Mouse (Mus musculus): ENCODE measurements around the gene Irx5. TPM values are rescaled to one million over a fixed set of nuclear protein-coding genes. Genes with fewer than 3 reads are reported as not detected.

The Irx5 gene
- total and polyA plus RNA-seq, 2 experiments from 2014 or later: 14.1 to 30.5 TPM

DNA sequence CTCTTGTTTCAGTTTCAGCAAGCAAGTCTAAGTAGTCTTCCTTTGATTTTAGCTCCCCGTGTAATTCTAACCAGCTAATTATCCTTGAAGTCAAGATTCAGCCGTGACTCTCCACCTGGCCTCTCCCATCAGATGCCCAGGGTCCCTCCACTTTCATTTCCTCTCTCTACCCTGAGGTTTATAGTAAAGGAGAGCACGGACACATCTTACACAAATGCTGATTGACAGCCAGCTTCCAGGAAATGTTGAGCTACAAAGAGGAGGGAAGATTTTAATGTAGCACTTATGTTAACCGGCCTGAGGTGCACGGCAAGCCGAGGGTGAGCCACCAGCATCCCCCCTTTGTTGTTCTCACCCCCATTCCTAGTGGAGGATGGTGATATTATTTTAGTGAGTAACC lies 4.0 kb upstream of the Irx5 start:
- 17% methylated on average over 6 of the region's 6 CpGs for WGBS
- Histone ChIP-seq H3K27ac (ENCODE audit: low read depth, low read length) (no peak overlapping the region), H3K27me3 (ENCODE audit: insufficient read depth, low read length) (no peaks in the 10 kb centered on the region; the same call in none of the 2 replicates), H3K9me3 (ENCODE audit: low read length) (no peaks in the 10 kb centered on the region), H3K9ac (replicated peaks; ENCODE audit: low read length, poor library complexity, severe bottlenecking) (0 out of 2 replicates have a peak overlapping the region, but pooled peaks have one; percentile 20), H3K4me3 (ENCODE audit: low read depth, low read length) (peak overlapping the region; percentile 66), H3K4me2 (ENCODE audit: low read depth, low read length, poor library complexity, severe bottlenecking) (peak overlapping the region; percentile 71), H3K4me1 (ENCODE audit: insufficient read depth, low read length) (no peaks in the 10 kb centered on the region), H3K36me3 (ENCODE audit: insufficient read depth, low read length) (no peaks in the 10 kb centered on the region)
- DNase-seq (ENCODE audit: low spot score) (no peak), ATAC-seq (ENCODE audit: low FRiP score) (no peak)
- TF ChIP-seq CTCF (IDR thresholded peaks at IDR 0.05): no peak

DNA sequence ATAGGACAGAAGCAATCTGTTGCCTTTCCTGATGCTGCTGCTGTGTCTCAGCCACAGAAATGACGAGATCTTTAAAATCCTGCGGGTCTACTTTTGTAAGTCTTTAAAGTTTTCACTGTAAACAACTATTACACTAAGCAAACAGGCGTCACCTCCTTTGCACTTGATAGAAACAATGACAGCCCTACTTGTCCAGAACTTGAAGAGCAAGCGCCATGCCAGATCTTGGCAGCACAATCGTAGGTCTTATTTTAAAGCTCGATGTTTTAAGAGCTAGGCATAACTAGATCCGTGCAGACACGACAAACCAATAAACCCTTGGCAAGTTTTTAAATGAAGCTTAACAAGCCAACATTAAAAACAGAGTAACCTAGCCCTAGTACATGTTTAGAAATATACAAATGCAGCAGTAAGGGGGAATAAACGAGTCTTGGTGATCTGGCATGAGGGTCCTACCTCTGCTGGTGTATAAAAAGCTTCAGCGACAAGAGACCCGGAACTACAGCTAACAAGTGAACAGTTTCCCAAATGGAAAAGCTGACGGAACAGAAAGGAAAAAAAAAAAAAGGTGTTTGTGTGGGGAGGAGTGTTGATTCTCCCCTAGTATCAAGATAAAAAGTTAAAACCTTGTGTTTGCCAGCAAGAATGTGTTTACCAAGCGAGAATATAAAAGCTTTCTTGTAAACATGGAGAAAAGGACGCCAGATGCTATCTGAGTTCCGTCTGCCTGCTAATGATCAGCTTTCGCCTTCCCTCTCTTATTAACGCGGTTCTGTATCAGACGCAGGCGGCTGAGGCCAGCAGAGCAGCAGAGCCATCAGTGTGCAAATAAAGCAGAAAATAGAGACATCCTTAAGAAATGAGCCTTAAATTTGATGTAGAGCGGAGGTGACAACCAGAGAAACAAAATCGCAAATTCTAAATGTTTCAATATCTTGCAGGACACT lies 2.6 kb upstream of the Irx5 start:
- Histone ChIP-seq H3K9me3 (ENCODE audit: low read length) (no peaks in the 10 kb centered on the region), H3K4me3 (ENCODE audit: low read depth, low read length) (peak overlapping the region; percentile 66), H3K4me1 (ENCODE audit: insufficient read depth, low read length) (no peaks in the 10 kb centered on the region), H3K4me2 (ENCODE audit: low read depth, low read length, poor library complexity, severe bottlenecking) (peak overlapping the region; percentile 71), H3K27ac (ENCODE audit: low read depth, low read length) (no peak overlapping the region), H3K9ac (replicated peaks; ENCODE audit: low read length, poor library complexity, severe bottlenecking) (no peak overlapping the region; the same call in 1 of the 2 replicates), H3K27me3 (ENCODE audit: insufficient read depth, low read length) (no peaks in the 10 kb centered on the region; the same call in none of the 2 replicates), H3K36me3 (ENCODE audit: insufficient read depth, low read length) (no peaks in the 10 kb centered on the region)
- no peak for ATAC-seq (ENCODE audit: low FRiP score)
- no peak for TF ChIP-seq CTCF (IDR thresholded peaks at IDR 0.05)
- WGBS: 3% methylated on average over 22 of the region's 22 CpGs
- DNase-seq (ENCODE audit: low spot score): peak; percentile 32

- peak overlapping the region; percentile 69 for H3K9ac ChIP-seq (replicated peaks; ENCODE audit: low read length, poor library complexity, severe bottlenecking)
- WGBS: 1% methylated on average over 76 of the region's 93 CpGs
- H3K36me3 ChIP-seq (ENCODE audit: insufficient read depth, low read length): no peaks in the 10 kb centered on the region
- TF ChIP-seq CTCF (IDR thresholded peaks at IDR 0.05): peak; percentile 58
- DNase-seq (ENCODE audit: low spot score) (peak; percentile 99), ATAC-seq (ENCODE audit: low FRiP score) (peak; percentile 94)
- H3K9me3 ChIP-seq (ENCODE audit: low read length): no peaks in the 10 kb centered on the region
- H3K4me3 ChIP-seq (ENCODE audit: low read depth, low read length): peak overlapping the region; percentile 66
- H3K27ac ChIP-seq (ENCODE audit: low read depth, low read length): peak overlapping the region; percentile 87
- peak overlapping the region; percentile 71 for H3K4me2 ChIP-seq (ENCODE audit: low read depth, low read length, poor library complexity, severe bottlenecking)
- H3K4me1 ChIP-seq (ENCODE audit: insufficient read depth, low read length): peaks cover 4% of the 10 kb centered on the region; the same call in 1 of the 2 replicates
- no peaks in the 10 kb centered on the region; the same call in 1 of the 2 replicates for H3K27me3 ChIP-seq (ENCODE audit: insufficient read depth, low read length)
These were observed 1.5 kb upstream of the Irx5 start for GRCm38 (mm10) chr8:92355701-92356612.

DNA sequence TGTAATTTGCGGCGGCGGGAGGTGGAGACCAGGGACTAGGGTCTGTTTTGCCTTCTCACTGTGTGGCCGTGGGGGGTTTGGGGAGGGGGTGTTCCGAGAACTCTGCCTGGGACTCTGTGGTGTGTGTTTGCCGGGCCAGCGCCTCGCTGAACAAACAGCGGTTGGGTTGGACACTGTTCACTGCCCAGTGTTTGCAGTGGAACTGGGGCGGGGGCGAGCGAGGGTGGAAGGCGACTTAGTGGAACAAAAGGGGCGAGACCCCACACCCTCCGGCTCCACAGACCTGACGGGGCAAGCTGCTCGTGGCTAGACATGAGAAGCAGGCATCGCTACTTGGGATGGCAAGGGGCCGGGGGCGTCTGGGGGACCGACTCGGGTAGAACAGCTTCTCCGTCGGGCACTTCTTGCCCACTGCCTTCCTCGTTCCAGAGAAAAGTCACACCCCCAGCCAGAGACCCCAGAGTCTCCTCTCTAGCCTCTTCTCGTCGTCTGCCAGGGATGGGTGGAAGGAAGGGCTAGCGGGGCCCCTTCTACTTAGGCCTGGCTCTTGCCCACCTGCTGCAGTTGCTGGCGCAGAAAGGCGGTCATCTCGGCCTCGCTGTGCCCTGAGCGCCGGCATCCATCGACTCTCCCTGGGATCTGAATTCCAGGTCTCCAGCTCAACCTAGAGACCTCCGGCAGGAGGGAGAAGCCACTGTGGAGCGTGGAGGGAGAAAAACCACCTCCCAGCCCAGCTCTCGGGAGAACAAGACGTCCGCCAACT lies 631 bp upstream of the Irx5 start:
- Histone ChIP-seq H3K27me3 (ENCODE audit: insufficient read depth, low read length) (no peaks in the 10 kb centered on the region; the same call in 1 of the 2 replicates), H3K4me2 (ENCODE audit: low read depth, low read length, poor library complexity, severe bottlenecking) (peak overlapping the region; percentile 71), H3K4me3 (ENCODE audit: low read depth, low read length) (peak overlapping the region; percentile 66), H3K9ac (replicated peaks; ENCODE audit: low read length, poor library complexity, severe bottlenecking) (peak overlapping the region; percentile 78; the same call in 1 of the 2 replicates), H3K27ac (ENCODE audit: low read depth, low read length) (peak overlapping the region; percentile 87), H3K4me1 (ENCODE audit: insufficient read depth, low read length) (peaks cover 4% of the 10 kb centered on the region; the same call in 1 of the 2 replicates), H3K9me3 (ENCODE audit: low read length) (no peaks in the 10 kb centered on the region), H3K36me3 (ENCODE audit: insufficient read depth, low read length) (no peaks in the 10 kb centered on the region)
- WGBS: 1% methylated on average over 40 of the region's 40 CpGs
- ATAC-seq (ENCODE audit: low FRiP score) (peak; percentile 8; the same call in 1 of the 2 replicates), DNase-seq (ENCODE audit: low spot score) (peak; percentile 11)
- no peak for TF ChIP-seq CTCF (IDR thresholded peaks at IDR 0.05)

Data from midbrain, postnatal 0 days (tissue).